Mouse (Mus musculus) lung, postnatal 0 days (tissue): ENCODE data around the gene Ccdc24.

Source experiments
- CTCF ChIP-seq: IDR thresholded peaks from 2 replicates; pipeline ENCODE4 v1.5.1; 2016; ENCODE audit warnings: antibody characterized with exemption, mild to moderate bottlenecking
- EP300 ChIP-seq: IDR thresholded peaks from 2 replicates; pipeline ENCODE4 v1.6.1; 2016; ENCODE audit warnings: antibody characterized with exemption, mild to moderate bottlenecking, control low read depth

- no peak for TF ChIP-seq CTCF
- no peak for TF ChIP-seq EP300
Observed at GRCm38 (mm10) chr4:117914031-117914430, 41.7 kb upstream of the Ccdc24 start.
